Mouse (Mus musculus) v-Abl transformed pro-B cells (cell line): ENCODE data around the gene Akap6.
"Not testable (repeated sequence)": the region's sequence is repeated elsewhere in the genome, so short reads cannot be mapped to it uniquely, and the experiment has no call there.

Source experiments
- in situ Hi-C, 2 experiments: fragments of 400-800 bp; cut with MboI; formaldehyde crosslinking; loops; one replicate each; pipeline ENCODE4 v1.15.1; 2025; ENCODE audit not compliant: unreplicated experiment in 2 of 2

The Akap6 gene

DNA sequence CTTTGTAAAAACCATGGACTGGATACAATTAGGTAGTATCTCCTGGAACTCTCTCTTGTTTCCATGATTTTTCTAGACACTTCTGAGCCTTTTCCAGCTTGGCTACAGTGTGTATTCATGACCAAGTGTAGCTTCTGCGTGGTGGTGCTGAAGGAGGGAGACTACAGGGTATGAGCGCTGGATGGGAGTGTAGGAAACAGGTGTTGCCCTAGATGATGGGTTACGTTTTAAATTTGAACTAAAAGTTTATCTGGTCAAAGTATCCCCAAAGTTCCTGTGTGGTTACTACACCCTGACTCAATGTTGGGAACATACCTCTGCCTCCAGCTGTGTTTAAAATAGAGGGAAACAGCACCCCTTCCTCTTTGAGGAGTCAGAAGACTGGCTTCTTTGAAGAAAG lies 12.2 kb downstream of the Akap6 start:
- in situ Hi-C loops: no loop called here

DNA sequence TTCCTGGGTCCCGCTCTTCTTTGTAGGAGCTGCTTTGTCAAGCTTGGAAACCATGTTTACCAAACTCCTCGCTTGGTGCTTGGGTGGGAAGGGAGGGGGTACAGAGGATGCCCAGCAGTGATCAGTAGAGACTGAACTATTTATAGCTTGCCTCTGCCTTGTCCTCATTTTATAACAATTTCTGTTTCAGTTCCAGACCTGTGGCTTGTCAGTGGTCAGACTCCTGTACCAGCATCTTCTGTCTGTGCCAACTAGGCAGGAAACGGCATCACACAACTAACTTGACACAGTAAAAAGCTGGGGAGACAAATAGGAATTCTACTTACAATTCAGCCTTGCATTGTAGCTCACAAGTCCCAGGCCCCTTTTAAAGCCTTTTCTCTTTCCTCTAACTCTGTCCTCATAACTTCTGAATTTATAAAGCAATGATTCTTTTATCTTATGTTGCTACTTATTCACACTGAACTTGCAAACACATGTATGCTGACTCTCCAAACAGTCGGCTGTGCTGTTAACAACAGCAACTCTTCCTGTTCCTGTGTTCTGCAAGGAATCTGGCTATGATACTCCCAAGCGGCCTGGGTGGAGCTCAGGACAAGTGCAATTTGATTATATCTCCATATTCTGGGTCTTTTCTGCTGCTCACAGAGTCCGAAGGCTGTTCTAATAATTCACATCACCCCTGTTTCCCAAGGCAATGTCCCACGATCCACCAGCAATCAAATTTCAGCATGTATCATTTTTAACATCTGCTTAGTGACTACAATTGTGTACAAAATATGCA lies 12.9 kb downstream of the Akap6 start:
- in situ Hi-C loops: no loop called here

DNA sequence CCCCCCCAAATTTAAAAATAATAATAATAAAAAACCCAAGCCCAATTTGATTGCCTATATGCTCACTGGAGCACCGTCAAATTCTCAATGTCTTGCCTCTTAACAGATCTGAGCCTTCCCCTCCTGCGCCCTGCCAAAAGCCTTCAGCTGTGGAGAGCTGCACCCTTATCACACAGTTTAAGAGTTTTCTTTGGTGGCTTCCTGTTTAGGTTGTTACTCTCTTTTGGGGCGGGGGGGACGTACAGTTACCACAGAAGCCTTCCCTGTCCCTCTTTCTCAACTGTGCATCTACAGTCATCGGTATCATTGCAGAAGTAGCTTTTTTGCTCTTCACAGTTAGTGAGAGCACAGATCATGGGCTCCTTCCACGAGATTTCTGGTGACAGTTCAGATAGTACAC lies 19.2 kb downstream of the Akap6 start:
- in situ Hi-C loops: no loop called here

DNA sequence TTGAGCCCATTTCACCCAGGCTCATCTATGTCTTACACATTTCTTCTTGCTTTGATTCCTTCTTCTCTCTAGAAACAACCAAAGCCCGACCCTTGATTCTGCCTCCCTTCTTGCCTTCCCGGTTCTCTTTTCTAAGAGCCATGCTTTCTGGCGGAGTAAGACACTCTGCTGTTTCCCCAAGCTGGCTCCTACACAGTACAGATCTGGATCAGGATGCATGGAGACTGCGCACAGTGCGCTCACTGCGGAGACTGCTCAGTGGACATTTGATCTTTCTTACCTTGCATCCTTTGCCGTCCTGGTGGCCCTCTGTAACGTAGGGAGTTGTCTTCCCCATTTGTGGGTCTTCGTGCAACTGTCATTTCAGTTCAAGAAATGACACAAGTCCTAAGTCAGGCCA lies 20.0 kb downstream of the Akap6 start:
- in situ Hi-C loops: no loop called here

DNA sequence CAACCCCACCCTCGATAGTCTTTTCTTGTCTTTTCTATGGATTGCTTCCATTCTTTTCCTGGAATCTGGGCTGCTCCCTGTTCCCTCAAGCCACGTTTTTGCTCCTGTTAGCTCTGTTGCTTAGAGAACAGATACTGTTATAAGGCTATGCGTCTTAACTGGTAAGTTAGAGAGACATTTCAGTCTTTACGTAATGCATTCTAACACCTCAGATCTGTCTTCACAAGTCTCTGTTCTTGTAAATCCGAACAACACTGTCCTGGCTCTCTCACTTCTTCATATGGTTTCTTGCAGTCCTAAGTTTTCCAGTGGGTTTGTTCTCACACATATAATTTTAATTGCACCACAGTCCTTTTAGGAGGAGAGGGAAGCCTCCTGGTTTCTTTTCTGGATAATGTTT lies 20.5 kb downstream of the Akap6 start:
- in situ Hi-C loops: no loop called here

DNA sequence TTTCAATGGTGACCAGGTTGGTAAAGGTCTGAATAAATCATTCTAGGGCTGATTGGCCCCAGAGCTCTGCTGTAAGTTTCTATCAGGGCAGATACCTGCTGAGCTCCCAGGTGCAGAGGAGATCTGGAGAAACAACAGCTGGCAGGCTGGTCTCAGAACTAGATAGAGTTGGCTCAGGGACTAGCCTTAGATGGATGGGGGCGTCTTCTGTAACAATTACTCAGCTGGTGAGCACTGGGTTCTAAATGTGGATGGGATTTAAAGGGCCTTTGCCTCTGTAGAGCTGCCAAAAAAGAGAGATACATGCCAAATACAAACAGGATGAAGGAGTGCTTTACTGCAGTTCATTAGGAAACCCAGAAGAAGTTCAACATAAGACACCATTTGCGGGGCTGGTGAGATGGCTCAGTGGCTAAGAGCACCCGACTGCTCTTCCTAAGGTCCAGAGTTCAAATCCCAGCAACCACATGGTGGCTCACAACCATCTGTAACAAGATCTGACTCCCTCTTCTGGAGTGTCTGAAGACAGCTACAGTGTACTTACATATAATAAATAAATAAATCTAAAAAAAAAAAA lies 24.9 kb downstream of the Akap6 start:
- in situ Hi-C loops: not testable (repeated sequence)

DNA sequence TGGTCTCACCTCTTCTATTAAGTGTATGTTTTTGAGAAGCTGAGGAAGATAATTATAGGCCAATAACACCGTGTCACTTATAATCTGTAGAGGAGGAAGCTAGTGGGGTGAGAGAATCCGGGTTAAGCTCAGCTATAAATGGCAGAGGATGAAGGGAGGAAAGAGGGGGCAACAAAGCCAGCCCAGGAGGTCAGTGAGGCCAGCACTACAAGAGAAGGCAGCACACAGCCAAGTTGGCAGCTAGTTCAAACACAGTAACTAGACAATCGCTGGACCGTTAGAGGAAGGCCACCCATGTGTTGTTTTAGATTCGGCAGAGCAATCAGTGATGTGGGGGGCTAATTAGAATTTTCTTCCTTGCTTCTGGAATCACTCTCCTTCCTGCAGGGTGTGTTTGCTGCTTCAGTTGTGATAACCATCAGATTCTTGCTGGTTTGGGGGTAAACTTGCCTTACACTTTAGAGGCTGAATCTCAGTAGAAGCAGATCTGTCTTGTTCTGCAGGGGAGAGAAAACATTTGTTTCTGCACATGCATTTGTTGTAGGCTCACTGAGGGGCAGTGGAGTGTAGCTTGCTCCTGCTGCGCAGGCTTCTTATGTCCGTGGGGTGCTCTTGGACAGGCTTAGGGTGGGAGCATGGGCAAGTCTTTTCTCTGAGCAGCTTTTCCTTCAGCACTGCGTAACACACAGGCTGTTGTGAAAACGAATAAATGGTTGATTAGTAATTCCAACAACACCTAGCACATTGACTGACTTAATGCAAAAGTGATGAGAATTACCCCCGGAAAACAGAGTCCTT lies 27.4 kb downstream of the Akap6 start:
- in situ Hi-C loops: no loop called here

DNA sequence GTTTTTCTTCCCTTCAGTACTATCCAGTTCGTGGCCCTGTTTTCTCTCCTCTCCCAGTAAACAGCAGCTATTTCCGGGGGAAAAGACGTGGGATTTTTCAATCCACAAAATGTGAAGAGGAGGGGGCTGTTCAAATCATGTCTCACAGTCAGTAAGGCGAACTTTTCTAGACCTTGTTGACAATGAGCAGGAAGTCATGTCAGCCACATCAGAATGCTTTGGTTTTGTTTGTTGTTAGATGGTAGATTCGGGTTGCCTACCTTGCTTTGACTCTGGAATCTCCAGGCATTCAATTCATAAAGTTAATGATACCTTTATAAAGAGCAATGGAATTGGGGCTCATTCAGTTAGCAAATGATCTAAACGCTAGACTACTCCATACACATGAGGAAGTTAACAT lies 30.2 kb downstream of the Akap6 start:
- in situ Hi-C loops: no loop called here

DNA sequence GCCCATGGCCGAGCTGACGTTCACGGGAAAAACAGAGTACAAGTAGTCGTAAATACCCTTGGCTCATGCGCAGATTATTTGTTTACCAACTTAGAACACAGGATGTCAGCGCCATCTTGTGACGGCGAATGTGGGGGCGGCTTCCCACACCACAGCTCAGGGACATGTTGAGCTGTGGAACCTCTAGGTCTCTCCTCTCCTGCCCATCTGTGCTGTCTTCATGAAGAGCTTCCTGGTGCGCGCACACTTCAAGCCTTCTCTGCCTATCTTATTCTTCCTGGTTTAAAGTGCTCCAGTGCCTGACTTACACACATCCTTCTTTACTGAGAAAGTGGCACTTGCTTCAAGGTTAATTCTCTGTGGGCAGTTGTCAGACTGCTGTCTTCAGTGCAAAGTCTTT lies 36.0 kb downstream of the Akap6 start:
- in situ Hi-C loops: not testable (repeated sequence)

DNA sequence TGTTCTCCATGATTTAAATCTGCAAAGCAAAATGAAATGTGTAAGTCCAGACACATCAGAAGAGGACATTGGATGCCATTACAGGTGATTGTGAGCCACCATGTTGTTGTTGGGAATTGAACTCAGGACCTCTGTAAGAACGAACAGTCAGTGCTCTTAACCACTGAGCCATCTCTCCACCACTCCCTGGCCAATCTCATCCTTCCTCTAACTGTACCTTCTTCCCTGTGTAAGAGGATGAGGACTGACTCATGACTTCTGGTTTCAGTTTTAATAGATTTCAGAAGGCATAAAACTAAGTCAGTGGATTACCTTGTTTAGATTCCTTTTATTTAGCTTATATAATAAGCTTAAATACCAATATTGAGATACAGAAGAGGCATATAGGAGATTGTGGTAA lies 38.0 kb downstream of the Akap6 start:
- in situ Hi-C loops: no loop called here

DNA sequence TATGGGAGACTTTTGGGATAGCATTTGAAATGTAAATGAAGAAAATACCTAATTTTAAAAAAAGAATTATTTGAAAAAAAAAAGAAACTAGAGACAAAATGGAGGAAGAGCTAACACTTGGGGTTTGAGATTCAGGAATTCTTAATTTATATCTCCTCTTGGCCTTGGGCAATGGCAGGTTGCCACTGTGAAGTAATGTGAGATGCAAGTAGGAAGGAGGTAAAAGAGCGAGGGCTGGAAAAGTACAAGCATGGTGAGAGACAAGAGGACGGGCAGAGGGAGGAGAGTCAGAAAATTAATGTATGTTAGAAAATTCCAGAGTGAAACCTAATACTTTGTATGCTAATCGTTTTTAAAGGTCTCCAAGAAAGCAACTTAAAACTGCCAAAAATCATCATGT lies 40.1 kb downstream of the Akap6 start:
- in situ Hi-C loops: no loop called here

DNA sequence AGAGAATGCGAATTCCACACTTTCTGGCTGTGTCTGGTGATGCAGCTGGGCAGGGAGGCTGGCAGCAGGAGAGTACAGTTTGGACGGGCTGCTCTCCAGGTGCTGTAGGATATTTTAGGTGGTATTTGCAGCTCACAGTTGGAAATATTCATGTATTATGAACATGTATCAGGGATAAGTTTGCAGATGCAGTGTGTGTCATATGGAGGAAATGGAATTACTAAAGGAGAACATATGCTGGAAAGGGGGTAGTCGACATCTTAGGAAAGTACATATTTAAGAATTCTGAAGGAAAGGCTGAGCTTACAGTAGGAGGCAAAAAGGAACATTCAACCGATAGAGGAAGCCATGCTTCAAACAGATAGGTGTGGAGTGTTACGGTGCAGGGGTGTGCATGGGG lies 42.6 kb downstream of the Akap6 start:
- in situ Hi-C loops: no loop called here

DNA sequence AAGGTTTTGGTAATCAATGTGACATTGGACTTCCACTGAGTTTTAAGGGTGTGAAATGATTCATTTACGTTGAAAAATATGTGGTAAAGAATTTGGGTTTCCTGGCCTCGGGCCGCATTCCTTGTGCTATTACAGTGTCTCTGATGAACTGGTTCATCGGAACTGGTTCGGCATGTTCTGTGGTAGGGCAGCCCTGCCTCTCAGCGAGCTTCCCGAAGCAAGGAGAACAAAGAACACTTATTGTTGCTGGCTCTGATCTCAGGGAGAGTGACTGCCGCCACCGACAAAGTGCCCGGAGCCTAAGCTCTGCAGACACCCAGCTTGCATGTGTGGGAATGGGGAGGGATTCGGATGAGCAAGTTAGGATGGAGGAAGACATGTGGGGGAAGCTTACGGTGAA lies 50.8 kb downstream of the Akap6 start:
- in situ Hi-C loops: no loop called here

DNA sequence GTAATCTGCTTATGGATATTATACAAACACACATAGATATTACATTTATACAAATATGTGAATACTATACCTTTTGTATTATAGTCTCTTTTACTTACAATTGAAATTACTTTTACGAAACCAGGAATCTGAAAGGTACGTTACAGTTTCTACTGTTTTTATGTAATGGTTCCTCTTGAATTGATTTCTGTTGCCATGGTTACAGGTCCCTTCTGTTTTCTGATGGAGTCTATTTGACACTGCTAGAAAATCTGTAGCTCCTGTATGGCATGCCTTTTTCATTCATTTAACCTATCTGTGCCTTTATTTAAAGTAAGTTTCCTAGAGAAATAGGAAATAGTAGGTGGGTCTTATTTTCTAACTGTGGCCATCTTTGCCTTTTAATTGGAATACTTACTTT lies 56.5 kb downstream of the Akap6 start:
- in situ Hi-C loops: no loop called here

DNA sequence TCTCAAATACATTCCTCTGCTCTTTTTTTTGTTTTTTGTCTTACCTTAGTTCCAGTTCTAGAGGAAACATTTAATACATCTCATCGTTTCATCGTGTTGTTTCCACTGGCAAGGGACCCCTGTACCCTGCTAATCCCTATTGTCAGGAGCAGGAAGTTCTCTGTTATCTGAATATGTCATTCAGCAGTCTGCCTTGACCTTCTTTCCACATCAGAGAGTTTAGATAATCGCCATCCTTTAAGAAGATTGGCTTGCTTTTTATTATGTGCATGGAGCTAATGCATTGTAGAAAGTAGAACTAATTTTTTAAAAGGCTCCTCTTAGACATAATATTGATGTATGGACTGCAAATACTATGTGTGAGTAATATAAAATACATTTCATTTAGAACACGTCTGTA lies 58.7 kb downstream of the Akap6 start:
- in situ Hi-C loops: no loop called here

DNA sequence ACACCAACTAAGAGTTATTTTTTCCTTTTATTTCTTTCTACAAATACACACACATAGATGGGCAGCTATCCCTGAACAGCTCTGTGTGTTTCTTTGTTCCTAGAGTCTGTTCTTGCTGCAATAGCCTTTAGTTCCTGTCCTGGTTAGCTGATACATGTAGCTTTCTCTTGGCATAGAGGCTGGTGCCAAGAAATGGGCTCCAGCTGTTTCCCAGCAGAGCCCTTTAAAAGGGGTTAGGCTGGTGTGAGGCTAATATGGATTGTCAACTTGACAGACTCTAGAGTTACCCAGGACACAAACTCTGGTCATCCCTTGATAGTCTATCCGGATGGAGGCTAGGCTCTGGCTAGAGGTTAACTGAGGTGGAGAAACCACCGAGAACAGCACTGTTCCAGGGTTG lies 64.9 kb downstream of the Akap6 start:
- in situ Hi-C loops: no loop called here

DNA sequence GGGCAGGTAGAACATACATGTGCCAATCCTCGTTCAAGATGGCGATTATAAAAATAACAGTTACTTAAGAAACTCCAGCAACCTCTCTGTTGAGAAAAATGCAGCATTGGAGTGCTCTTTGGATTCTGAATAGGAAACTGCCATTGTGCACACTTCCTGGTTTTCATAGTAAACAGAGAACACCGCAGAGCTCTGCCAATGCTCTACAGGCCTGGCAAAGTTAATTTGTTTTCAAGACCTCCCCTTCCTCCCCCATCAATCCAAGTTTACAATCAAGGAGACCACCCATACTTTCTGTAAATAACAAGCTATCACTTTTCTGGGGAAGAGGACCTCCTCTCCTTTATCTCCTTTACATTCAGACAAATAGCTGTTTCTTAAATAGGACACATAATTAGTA lies 65.6 kb downstream of the Akap6 start:
- in situ Hi-C loops: no loop called here

DNA sequence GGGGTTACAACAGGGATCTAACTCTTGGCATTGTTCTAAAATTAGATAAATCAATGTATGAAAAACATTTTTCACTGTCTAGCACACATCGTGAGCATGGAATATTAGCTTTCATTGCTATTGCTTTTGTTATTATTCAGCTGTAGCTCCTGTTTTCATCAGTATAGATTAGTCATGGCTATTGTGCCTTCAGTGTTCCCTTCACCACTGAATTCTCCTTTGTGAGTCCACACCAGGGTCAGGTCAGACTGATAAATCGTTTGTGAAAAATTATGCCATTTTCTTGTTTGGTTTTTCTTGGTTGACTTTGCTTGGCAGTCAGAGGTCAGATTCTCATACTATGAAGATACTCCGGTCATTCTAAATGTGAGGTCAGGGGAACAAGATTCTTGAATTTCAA lies 70.4 kb downstream of the Akap6 start:
- in situ Hi-C loops: no loop called here

DNA sequence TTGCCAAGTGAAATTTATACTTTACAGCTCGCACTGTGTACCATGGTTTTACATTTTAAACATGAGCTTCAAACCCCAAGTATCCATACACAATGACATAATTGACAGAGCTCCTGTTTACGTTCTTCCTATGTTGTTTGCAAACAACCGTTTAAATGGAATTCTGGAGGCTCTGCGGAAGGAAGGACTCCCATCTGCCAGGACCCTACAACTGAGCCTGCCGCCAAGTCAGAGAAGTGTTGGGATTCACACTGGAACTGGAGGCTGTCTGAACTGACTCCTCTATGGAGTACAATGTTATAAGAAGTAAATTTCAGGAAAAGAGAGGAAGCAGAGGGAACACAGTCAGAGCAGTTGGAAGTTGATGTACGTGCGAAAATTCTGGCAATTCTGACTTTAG lies 72.7 kb downstream of the Akap6 start:
- in situ Hi-C loops: no loop called here

DNA sequence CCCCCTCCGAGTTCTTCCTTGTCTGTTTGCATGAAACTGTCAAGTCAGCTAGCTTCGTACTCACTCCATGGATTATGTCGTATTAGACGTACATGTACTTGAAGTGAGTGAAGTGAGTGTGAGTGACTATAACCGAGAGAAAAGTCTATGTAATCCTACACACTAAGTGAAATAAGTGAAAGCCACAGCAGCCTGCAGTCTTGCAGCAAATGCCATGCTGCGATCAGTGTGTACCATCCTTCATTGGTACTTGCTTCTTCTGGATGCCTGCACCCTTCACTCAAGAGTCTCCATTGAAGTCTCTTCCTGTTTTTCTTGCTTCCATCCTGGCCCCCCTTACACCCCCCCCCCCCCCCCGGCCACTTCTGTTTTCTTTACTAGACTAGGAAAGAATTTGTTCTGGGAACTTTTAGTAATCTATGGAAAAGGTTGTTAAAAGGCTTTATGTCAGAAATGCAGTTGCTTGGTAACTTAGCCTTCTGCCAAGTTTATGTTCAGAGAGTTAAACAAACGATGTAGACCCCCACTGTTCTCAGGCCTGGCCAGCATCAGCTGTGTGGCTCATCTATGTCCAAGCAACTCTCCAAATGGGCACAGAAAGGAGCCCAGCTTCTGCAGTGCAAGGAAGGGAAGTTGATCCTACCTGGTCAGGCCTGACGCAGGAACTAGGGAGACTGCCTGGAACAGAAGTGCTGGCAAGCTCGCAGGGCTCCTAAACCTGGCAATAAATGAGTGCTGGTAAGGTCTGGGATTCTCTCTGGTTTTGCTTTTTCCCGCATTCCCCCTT lies 73.5 kb downstream of the Akap6 start:
- in situ Hi-C loops: no loop called here

DNA sequence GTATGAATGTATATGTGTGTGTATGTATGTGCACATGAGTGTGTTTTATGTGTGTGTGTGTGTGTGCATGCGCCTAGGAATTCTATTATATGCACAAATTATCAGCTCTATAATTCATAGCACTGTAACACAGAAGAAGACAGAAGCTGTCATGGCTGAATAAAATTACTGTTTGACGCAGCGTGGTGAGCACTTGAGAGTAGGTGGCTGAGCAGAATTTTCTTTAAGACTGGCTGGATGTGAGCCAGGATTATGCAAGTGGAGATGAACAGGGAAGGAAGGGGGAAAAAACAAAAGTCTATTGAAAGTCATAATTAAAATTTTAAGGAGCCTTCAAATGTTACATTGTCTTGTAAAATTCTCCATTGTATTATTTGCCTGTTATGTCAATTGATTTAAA lies 74.7 kb downstream of the Akap6 start:
- in situ Hi-C loops: no loop called here
